ENCODE assay signal across 8 mouse cellular contexts in the genomic region with DNA sequence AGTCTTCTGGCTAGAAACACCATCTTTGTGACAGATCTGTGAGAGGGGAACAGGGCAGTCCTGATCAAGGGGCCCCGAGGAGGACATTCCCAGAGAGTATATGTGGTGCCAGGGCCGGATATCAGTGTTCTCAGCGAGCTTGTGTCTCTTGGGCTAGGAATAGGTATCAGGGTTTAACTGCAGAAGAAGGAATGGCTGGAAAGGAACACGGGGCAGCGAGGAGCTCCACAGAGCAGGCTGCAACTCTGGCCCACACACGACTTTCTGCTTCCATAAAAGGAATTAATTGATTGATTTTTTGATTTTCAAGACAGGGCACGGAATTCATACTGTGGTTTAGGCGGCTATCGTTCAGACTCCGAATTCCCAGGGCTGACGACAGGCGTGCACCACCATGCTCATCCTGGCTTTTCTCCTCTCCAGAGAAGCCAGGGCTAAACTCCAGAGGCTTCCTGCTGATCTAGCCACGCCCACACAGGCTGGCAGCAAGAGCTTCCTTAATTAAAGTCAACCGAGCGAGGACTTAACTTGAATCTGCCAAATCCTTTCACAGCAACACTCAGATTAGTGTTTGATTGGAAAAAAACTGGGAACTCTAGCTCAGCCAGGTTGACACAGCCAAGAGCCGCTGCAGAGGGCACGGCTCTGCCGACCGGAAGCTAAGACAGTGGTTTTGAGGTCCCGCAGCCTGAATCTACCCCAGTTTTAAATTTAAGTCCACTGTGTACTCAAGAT.
DNase-seq lines count a peak whose midpoint lies in the region; ATAC-seq lines count a peak whose summit lies in the region.

No protein-coding gene starts in this region.

- H3K4me1 ChIP-seq in forebrain, embryonic 15.5 days, result peaks cover 18% of the 10 kb centered on the region
- peaks cover 12% of the 10 kb centered on the region for H3K4me1 ChIP-seq in hindbrain, embryonic 13.5 days (replicated peaks)

- H3K36me3 ChIP-seq in forebrain, embryonic 15.5 days, result no peaks in the 10 kb centered on the region
- H3K36me3 ChIP-seq in hindbrain, embryonic 13.5 days, result no peaks in the 10 kb centered on the region

- H3K4me3 ChIP-seq in forebrain, embryonic 15.5 days, result peak overlapping the region; percentile 30
- H3K4me3 ChIP-seq in hindbrain, embryonic 13.5 days, result peak overlapping the region; percentile 27

- H3K4me2 ChIP-seq in forebrain, embryonic 15.5 days (replicated peaks), result peak overlapping the region; percentile 50
- H3K4me2 ChIP-seq in hindbrain, embryonic 13.5 days, result peak overlapping the region; percentile 55

- H3K9me3 ChIP-seq in forebrain, embryonic 15.5 days, result no peaks in the 10 kb centered on the region
- no peaks in the 10 kb centered on the region for H3K9me3 ChIP-seq in hindbrain, embryonic 13.5 days

- peak overlapping the region; percentile 5; the same call in 1 of the 2 replicates for H3K9ac ChIP-seq in forebrain, embryonic 15.5 days (replicated peaks)
- peak overlapping the region; percentile 60 for H3K9ac ChIP-seq in hindbrain, embryonic 13.5 days

- peak; percentile 39 for DNase-seq in ZHBTc4 (ENCODE audit: low read depth, low spot score)
- peak; percentile 41 for DNase-seq in cerebellum, adult 11-12 months
- peak; percentile 18 to 24 for DNase-seq in layer of hippocampus, postnatal 36 days
- peak; percentile 62 for DNase-seq in lung, postnatal 10 days
- DNase-seq in retina, postnatal 1 day, result peak; percentile 88
- no peak for DNase-seq in c-Kit-positive CD71-positive TER-119-positive erythroid progenitor cells, embryonic 14.5 days (ENCODE audit: low spot score)

- ATAC-seq in forebrain, embryonic 15.5 days (replicated peaks), result peak; percentile 88
- ATAC-seq in hindbrain, embryonic 13.5 days (ENCODE audit: low FRiP score), result peak; percentile 79

- 3% methylated on average over 20 of the region's 20 CpGs for WGBS in forebrain, embryonic 15.5 days
- WGBS in hindbrain, embryonic 13.5 days, result 9% methylated on average over 20 of the region's 20 CpGs

- no peaks in the 10 kb centered on the region for H3K27me3 ChIP-seq in forebrain, embryonic 15.5 days
- H3K27me3 ChIP-seq in hindbrain, embryonic 13.5 days, result peaks cover 3% of the 10 kb centered on the region; the same call in 1 of the 2 replicates

- 0 out of 2 replicates have a peak overlapping the region, but pooled peaks have one; percentile 19 for H3K27ac ChIP-seq in forebrain, embryonic 15.5 days (replicated peaks)
- H3K27ac ChIP-seq in hindbrain, embryonic 13.5 days, result no peak overlapping the region
